Mouse (Mus musculus): ENCODE measurements at regions not wholly inside any gene's neighbourhood (a gene's known extent, or its start where the extent isn't known, plus 50 kb on each side); places are given as distances from the start of the nearest gene placed in this dataset.

DNA sequence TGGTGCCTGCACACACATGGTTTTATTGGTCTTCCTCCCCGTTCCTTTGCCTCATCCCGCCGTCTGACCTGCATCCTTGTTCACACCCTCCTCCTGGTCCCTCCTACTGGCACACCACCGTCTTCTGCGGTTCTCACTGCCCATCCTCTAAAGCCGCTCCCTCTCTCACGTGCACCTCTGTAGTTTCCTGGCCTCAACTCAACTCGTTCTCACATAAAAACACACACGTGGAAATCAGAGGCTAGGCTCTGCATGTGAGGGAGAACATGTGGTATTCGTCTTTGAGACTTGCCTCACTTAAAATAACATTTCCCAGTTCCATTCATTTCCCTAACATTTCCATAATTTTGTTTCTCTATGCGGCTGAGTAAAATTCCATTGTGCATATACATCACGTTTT, 69.5 kb downstream of the Aldh8a1 start:
- no peak for ATAC-seq (replicated peaks; ENCODE audit: low FRiP score, low TSS enrichment, poor library complexity, severe bottlenecking)

DNA sequence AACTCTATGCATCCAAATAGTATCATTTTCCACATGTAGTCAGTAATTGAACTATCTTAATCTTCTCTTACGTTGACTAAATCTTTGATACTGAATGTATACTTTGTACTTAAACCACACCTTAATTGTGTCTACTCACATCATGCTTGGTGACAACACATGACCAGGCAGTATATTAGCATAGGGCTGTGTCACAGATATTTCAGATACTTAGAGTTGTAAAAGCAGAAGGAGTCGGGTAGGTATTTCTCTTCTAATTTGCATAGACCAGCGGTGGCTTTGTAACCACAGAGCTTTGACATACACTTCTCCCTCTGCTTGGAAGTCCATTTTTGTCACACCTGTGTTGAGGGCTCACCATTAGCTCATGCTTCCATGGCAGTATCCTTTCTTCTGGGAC, 71.0 kb downstream of the Aldh8a1 start:
- ATAC-seq (replicated peaks; ENCODE audit: low FRiP score, low TSS enrichment, poor library complexity, severe bottlenecking), result no peak

DNA sequence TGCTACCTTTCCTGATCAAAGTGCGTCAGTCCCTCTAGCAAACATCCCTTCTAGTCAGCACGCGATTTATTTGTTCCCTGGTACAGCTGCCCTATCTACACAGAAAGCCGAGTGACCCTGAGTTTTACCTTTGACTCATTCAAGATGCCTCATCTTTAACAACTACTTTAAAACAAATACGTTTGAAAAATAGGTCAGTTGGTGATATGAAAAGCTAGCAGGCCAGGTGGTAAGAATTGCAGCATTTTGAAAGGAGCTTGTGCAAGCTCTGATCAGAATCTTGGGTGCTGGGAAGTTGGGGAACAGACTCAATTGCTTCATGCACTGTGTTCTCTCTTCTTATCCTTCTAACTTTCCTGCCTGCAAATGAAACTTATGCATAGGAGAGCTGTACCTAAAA, 71.9 kb downstream of the Aldh8a1 start:
- no peak for ATAC-seq (replicated peaks; ENCODE audit: low FRiP score, low TSS enrichment, poor library complexity, severe bottlenecking)

- no peak for ATAC-seq (replicated peaks; ENCODE audit: low FRiP score, low TSS enrichment, poor library complexity, severe bottlenecking)
These were observed 75.5 kb downstream of the Aldh8a1 start for GRCm38 (mm10) chr10:21452611-21453010.

GRCm38 (mm10) chr10:21453527-21453926, 76.4 kb downstream of the Aldh8a1 start:
- ATAC-seq (replicated peaks; ENCODE audit: low FRiP score, low TSS enrichment, poor library complexity, severe bottlenecking), result no peak

DNA sequence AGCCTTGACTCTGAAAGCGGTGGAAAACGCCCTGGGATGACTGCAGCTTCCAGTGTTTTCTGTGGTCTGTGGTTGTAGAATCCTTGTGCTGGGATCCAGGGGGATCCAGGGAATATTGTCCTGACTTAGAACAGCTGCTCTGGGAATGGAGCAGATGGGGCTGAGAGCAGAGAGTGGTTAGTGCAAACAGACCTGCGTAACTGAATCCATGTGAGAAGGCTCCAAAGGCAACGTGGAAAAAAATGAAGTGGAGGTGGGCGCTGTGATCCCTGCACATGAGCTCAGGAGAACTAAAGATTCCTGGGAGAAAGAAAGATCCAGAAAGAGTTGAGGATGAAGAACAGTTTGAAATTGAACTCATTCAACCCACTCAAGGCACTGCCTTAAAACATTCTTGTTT, 77.1 kb downstream of the Aldh8a1 start:
- ATAC-seq (replicated peaks; ENCODE audit: low FRiP score, low TSS enrichment, poor library complexity, severe bottlenecking), result no peak

DNA sequence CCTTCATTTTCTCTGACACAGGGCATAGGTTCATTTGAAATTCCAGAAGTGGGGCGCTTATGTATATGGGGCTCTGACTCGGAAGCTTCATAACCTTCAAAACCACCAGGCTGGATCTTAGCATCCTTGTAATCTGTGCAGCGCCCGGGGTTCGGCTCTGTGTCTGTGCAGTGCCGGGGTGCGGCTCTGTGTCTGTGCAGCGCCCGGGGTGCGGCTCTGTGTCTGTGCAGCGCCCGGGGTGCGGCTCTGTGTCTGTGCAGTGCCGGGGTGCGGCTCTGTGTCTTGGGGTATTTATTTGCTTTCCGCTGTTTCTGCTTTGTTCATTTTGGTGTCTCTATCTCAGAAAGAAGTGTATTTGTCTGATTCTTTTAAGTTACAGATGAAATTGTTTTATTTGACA, 77.7 kb downstream of the Aldh8a1 start:
- no peak for ATAC-seq (replicated peaks; ENCODE audit: low FRiP score, low TSS enrichment, poor library complexity, severe bottlenecking)

- ATAC-seq (replicated peaks; ENCODE audit: low FRiP score, low TSS enrichment, poor library complexity, severe bottlenecking), result no peak
These were observed 78.8 kb downstream of the Aldh8a1 start for GRCm38 (mm10) chr10:21455863-21456262.

DNA sequence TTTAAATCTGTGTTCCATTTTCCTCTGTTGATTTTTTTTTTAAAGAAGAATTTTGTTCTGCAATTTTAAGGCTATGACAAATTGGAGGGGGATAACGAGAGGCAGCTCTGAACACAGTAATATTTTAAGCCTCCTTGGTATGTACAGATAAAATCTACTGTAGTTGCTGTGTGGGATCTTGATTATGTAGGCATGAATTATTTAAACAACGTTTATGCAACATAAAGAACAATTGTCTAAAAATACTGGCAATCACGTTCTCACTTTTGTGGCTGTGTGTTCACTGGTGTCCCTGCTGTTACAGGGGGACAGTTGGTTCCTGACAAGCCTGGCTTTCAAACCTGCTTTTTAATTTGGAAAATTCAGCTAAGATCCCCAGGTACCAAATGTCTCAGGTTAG, 79.3 kb downstream of the Aldh8a1 start:
- no peak for ATAC-seq (replicated peaks; ENCODE audit: low FRiP score, low TSS enrichment, poor library complexity, severe bottlenecking)

- ATAC-seq (replicated peaks; ENCODE audit: low FRiP score, low TSS enrichment, poor library complexity, severe bottlenecking), result no peak
These were observed 79.9 kb downstream of the Aldh8a1 start for GRCm38 (mm10) chr10:21456991-21457390.

DNA sequence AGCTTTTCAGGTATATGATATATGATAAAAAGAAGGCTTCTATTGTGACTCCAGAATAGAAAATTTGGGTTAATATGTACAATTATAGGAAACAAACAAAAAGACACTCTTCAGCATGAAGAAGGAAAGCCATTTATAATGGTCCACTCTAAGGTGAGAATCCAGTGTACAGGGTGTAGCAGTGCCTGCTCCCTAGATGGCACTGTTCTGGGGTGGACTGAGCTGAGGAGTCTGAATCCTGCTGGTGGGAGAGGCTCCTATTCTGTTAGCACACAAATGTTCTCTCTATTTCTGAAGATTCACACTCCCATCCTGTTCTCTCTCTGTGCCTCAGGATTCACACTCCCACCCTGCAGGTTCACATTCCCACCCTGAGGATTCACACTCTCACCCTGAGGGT, 81.5 kb downstream of the Aldh8a1 start:
- 0 out of 2 replicates have a peak, but pooled peaks have one; percentile 59 for ATAC-seq (replicated peaks; ENCODE audit: low FRiP score, low TSS enrichment, poor library complexity, severe bottlenecking)

GRCm38 (mm10) chr10:21460062-21460461, 83.0 kb downstream of the Aldh8a1 start:
- no peak for ATAC-seq (replicated peaks; ENCODE audit: low FRiP score, low TSS enrichment, poor library complexity, severe bottlenecking)

DNA sequence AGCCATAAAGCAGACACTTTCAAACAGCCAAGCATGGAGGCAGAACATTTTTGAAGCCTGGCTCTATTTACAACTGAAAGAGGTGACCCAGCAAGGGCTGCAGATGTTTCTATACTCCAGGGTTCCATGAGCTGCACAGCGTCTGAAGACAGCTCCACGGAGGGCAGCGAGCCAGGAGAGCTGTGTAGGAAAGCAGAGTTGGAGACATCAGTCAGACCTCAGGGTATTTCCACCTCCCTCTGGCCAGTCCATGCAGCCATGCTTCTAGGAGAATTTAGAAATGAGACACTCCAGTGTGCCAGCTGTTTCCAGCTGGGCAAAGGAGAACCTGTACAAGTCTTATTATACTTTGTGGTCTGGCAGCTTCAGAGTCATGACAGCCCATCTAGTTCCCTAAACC, 85.8 kb downstream of the Aldh8a1 start:
- no peak for ATAC-seq (replicated peaks; ENCODE audit: low FRiP score, low TSS enrichment, poor library complexity, severe bottlenecking)

GRCm38 (mm10) chr10:21465362-21465761, 88.3 kb downstream of the Aldh8a1 start:
- peak; percentile 71; the same call in 1 of the 2 replicates for ATAC-seq (replicated peaks; ENCODE audit: low FRiP score, low TSS enrichment, poor library complexity, severe bottlenecking)

DNA sequence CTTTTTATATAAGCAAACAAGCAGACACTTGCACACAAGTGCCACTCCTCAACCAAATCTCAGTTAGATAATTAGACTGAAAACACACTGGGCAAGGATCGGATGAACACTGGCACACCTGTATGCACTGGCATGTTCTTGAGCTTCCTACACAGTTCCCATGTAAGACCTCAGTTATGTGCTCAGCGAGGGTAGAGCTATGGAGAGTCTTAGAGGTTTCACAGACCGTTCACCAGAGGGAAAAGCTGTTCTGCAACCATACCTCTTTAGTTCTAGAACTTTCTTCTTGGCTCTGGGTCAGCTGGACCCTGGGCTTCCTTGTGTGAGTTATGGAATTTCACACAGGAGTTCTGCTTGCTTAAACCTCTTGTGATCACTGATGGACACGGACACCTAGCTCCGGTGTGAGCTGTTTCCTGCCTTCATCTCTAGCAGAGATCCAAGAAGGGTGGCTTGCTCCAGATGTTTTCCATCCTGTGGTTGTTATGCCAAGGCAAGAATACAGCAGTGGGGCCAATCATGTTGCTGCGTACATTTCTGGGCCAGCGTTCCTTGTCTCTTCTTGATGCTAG, 88.8 kb downstream of the Aldh8a1 start:
- ATAC-seq (replicated peaks; ENCODE audit: low FRiP score, low TSS enrichment, poor library complexity, severe bottlenecking), result no peak

- ATAC-seq (replicated peaks; ENCODE audit: low FRiP score, low TSS enrichment, poor library complexity, severe bottlenecking), result no peak
These were observed 90.5 kb downstream of the Aldh8a1 start for GRCm38 (mm10) chr10:21467425-21468085.

- no peak for ATAC-seq (replicated peaks; ENCODE audit: low FRiP score, low TSS enrichment, poor library complexity, severe bottlenecking)
These were observed 91.3 kb downstream of the Aldh8a1 start for GRCm38 (mm10) chr10:21468421-21468820.

DNA sequence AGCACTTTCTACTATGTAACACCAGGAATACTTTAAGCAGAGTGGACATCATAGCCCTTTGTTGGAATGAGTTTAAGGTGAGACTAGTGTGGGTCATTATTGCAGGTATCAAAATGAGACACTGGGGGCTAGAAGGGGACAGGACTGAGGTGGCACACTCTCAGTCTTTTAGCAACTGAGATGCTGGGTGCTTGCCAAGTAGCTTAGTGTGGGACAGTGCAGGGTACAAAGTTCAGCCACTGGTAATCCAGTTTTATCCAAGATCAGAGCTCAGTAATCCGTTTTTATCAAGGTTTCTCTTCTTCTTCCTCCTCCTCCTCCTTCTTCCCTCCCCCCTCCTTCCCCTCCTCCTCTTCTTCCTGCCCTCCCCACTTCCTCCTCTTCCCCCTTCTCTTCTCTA, 92.9 kb downstream of the Aldh8a1 start:
- no peak for ATAC-seq (replicated peaks; ENCODE audit: low FRiP score, low TSS enrichment, poor library complexity, severe bottlenecking)

DNA sequence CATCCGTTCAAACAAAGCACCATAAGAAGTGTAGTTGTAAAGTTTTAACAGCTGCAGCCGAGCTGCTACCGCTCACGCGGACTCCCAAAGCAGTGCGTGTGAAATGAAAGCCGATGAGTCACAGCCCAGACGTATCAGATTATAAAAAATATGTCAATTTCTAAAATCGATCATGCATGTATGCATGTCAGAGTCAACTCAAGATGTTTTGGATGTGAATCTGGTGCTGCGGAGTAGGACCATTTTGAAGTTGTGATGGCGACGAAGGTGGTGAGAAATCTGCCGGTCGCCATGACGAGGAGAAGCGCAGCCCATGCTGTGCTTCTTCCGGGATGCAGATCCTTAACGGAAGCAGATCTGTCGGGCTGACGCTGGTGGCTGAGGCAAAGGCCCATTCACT, 93.5 kb downstream of the Aldh8a1 start:
- no peak for ATAC-seq (replicated peaks; ENCODE audit: low FRiP score, low TSS enrichment, poor library complexity, severe bottlenecking)

DNA sequence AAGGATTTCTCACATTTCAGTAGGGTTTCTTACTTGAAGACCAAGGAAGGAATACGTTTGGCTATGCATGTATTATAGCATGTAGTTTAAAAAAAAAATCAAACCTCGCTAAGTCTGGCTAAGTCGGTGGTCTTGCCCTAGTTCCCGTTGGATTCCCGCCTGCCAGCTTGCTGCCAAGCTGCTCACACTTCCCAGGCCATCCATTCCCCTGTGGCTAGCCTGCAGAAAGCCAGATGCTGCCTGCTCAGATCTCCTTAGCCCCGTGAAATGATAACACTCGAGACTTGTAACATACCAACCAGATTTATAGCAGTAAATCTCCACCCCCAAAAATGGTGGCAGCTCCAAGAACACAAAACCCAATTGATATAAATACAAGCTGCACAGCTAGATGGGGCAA, 97.2 kb downstream of the Aldh8a1 start:
- ATAC-seq (replicated peaks; ENCODE audit: low FRiP score, low TSS enrichment, poor library complexity, severe bottlenecking), result no peak

DNA sequence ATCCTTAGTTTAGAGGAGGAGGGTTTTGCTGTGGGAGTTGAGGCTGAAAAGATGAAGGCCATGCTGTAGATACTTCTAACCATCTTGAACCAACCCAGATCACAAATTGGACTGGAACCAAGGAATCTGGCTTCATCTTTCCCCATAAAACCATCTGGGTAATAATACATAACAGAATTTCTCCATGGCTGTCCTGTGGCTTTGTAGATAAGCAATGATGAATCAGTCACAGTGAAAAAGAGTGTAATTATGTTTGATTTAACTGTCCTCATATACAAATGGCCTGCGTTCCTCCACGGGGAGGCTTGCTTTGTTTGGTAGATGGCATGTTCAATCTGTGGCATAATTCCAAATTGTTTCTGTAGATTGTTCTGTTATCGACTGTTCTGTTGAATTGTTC, 100.9 kb downstream of the Aldh8a1 start:
- ATAC-seq (replicated peaks; ENCODE audit: low FRiP score, low TSS enrichment, poor library complexity, severe bottlenecking), result no peak

DNA sequence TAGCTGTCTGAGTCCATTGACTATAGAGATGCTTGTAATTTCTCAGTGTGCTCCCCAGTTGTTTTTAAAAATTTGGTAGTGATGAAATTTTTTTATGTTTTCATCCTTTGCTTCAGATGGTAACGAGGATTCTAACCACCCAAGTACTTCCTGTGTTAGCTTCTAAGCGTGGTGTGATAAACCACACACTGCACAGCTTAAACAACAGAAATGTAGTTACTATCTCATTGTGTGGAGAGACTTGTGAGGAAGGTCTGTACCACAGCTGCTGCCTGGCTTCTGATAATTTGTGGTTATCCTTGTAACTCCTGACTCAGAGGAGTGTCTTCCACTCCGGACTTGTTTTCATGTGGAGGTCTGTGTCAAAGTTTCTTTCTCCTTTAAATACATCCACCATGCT, 102.3 kb downstream of the Aldh8a1 start:
- peak; percentile 85 for ATAC-seq (replicated peaks; ENCODE audit: low FRiP score, low TSS enrichment, poor library complexity, severe bottlenecking)
